Mouse (Mus musculus): Measurements from ENCODE around the gene Trp63. TPM values are rescaled to one million over a fixed set of nuclear protein-coding genes. Genes with fewer than 3 reads are reported as not detected.

Gene Trp63
- polyA plus RNA-seq, 1 experiment from 2014 or later: 0.52 TPM

GRCm38 (mm10) chr16:25690612-25691011 is 7.0 kb downstream of the Trp63 start:
- Histone ChIP-seq H3K9me3 (replicated peaks; ENCODE audit: control insufficient read depth, low read length) (no peaks in the 10 kb centered on the region), H3K36me3 (ENCODE audit: control insufficient read depth, insufficient read depth, low read length) (no peaks in the 10 kb centered on the region)

GRCm38 (mm10) chr16:25701252-25701651 is 17.7 kb downstream of the Trp63 start:
- WGBS (ENCODE audit: insufficient replicate concordance): 83% methylated on average over 2 of the region's 2 CpGs
- no peak overlapping the region for H3K9ac ChIP-seq (ENCODE audit: low read depth, low read length)
- no peaks in the 10 kb centered on the region for H3K4me1 ChIP-seq (ENCODE audit: control insufficient read depth, insufficient read depth, low read length)
- ATAC-seq (replicated peaks; ENCODE audit: insufficient number of reproducible peaks, low FRiP score, low TSS enrichment): no peak
- no peak overlapping the region for H3K4me2 ChIP-seq
- no peaks in the 10 kb centered on the region for H3K36me3 ChIP-seq (ENCODE audit: control insufficient read depth, insufficient read depth, low read length)
- H3K4me3 ChIP-seq (ENCODE audit: low read depth, low read length): no peak overlapping the region
- no peaks in the 10 kb centered on the region for H3K9me3 ChIP-seq (replicated peaks; ENCODE audit: control insufficient read depth, low read length)
- no peak overlapping the region for H3K27ac ChIP-seq (ENCODE audit: low read depth, low read length)
- no peaks in the 10 kb centered on the region for H3K27me3 ChIP-seq (ENCODE audit: control insufficient read depth, insufficient read depth, low read length)

More at GRCm38 (mm10) chr16:25690612-25691011, 7.0 kb downstream of the Trp63 start:
- Histone ChIP-seq H3K4me3 (ENCODE audit: low read depth, low read length) (no peak overlapping the region), H3K27me3 (ENCODE audit: control insufficient read depth, insufficient read depth, low read length) (no peaks in the 10 kb centered on the region), H3K4me2 (no peak overlapping the region), H3K9ac (ENCODE audit: low read depth, low read length) (no peak overlapping the region), H3K27ac (ENCODE audit: low read depth, low read length) (no peak overlapping the region), H3K4me1 (ENCODE audit: control insufficient read depth, insufficient read depth, low read length) (no peaks in the 10 kb centered on the region)
- WGBS (ENCODE audit: insufficient replicate concordance): 48% methylated on average over 5 of the region's 5 CpGs
- ATAC-seq (replicated peaks; ENCODE audit: insufficient number of reproducible peaks, low FRiP score, low TSS enrichment): no peak

- no peaks in the 10 kb centered on the region for H3K36me3 ChIP-seq (ENCODE audit: control insufficient read depth, insufficient read depth, low read length)
- no peak for ATAC-seq (replicated peaks; ENCODE audit: insufficient number of reproducible peaks, low FRiP score, low TSS enrichment)
- no peak overlapping the region for H3K9ac ChIP-seq (ENCODE audit: low read depth, low read length)
- H3K9me3 ChIP-seq (replicated peaks; ENCODE audit: control insufficient read depth, low read length): no peaks in the 10 kb centered on the region
- no peaks in the 10 kb centered on the region for H3K4me1 ChIP-seq (ENCODE audit: control insufficient read depth, insufficient read depth, low read length)
- H3K4me2 ChIP-seq: no peak overlapping the region
- no peak overlapping the region for H3K27ac ChIP-seq (ENCODE audit: low read depth, low read length)
- no peaks in the 10 kb centered on the region for H3K27me3 ChIP-seq (ENCODE audit: control insufficient read depth, insufficient read depth, low read length)
- H3K4me3 ChIP-seq (ENCODE audit: low read depth, low read length): no peak overlapping the region
These were observed 22.7 kb downstream of the Trp63 start for GRCm38 (mm10) chr16:25706260-25706659.

DNA sequence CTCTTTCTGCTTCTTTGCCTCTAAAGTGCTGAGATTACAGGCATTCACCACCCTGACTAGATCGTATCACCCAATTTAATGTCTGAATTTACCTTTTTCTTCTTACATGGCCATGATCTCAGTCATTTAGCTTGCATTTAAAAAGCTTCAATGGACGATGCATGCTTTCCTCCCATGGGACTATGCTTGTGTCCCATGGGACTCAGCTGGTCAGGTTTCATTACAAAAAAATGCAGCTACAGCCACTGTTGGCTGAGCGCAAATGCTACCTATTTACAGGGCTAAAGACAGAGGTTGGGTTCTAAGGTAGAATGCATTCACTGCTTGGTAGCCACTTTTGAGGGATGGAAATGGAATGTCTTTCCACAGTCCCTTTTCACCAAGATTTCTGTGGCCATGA is 32.2 kb downstream of the Trp63 start:
- H3K27ac ChIP-seq (ENCODE audit: low read depth, low read length): no peak overlapping the region
- 82% methylated on average over 3 of the region's 3 CpGs for WGBS (ENCODE audit: insufficient replicate concordance)
- ATAC-seq (replicated peaks; ENCODE audit: insufficient number of reproducible peaks, low FRiP score, low TSS enrichment): no peak
- H3K4me3 ChIP-seq (ENCODE audit: low read depth, low read length): no peak overlapping the region
- no peaks in the 10 kb centered on the region for H3K4me1 ChIP-seq (ENCODE audit: control insufficient read depth, insufficient read depth, low read length)
- no peaks in the 10 kb centered on the region for H3K27me3 ChIP-seq (ENCODE audit: control insufficient read depth, insufficient read depth, low read length)
- no peak overlapping the region for H3K9ac ChIP-seq (ENCODE audit: low read depth, low read length)
- H3K9me3 ChIP-seq (replicated peaks; ENCODE audit: control insufficient read depth, low read length): no peaks in the 10 kb centered on the region
- H3K36me3 ChIP-seq (ENCODE audit: control insufficient read depth, insufficient read depth, low read length): no peaks in the 10 kb centered on the region
- H3K4me2 ChIP-seq: no peak overlapping the region

DNA sequence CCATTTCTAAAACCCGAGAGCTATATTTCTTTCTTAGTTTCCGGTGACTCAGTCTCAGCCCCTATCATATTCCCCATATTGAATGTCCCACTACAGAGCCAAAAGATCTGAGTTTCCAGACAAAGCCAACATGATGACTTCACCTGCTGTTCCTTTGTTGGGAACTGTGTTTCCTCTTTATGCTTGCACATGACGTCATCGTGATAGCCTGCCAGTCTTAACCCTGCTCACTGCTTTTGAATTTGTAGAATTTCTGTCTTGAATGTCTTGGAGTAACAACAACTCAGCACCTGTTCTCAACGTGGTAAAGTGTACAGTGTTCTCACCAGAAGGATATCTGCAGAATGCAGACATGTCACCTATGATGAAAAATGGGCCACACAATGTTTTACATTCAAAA is 39.6 kb downstream of the Trp63 start:
- Histone ChIP-seq H3K4me2 (no peak overlapping the region), H3K27ac (ENCODE audit: low read depth, low read length) (no peak overlapping the region), H3K27me3 (ENCODE audit: control insufficient read depth, insufficient read depth, low read length) (no peaks in the 10 kb centered on the region), H3K9me3 (replicated peaks; ENCODE audit: control insufficient read depth, low read length) (no peaks in the 10 kb centered on the region), H3K4me3 (ENCODE audit: low read depth, low read length) (no peak overlapping the region), H3K36me3 (ENCODE audit: control insufficient read depth, insufficient read depth, low read length) (no peaks in the 10 kb centered on the region), H3K9ac (ENCODE audit: low read depth, low read length) (no peak overlapping the region), H3K4me1 (ENCODE audit: control insufficient read depth, insufficient read depth, low read length) (no peaks in the 10 kb centered on the region)
- no peak for ATAC-seq (replicated peaks; ENCODE audit: insufficient number of reproducible peaks, low FRiP score, low TSS enrichment)
- WGBS (ENCODE audit: insufficient replicate concordance): 64% methylated on average over 5 of the region's 5 CpGs

GRCm38 (mm10) chr16:25727001-25727400 is 43.4 kb downstream of the Trp63 start:
- WGBS (ENCODE audit: insufficient replicate concordance): 79% methylated on average over 5 of the region's 5 CpGs
- Histone ChIP-seq H3K27me3 (ENCODE audit: control insufficient read depth, insufficient read depth, low read length) (no peaks in the 10 kb centered on the region), H3K4me1 (ENCODE audit: control insufficient read depth, insufficient read depth, low read length) (no peaks in the 10 kb centered on the region), H3K4me2 (no peak overlapping the region), H3K4me3 (ENCODE audit: low read depth, low read length) (no peak overlapping the region), H3K9me3 (replicated peaks; ENCODE audit: control insufficient read depth, low read length) (no peaks in the 10 kb centered on the region), H3K9ac (ENCODE audit: low read depth, low read length) (no peak overlapping the region), H3K36me3 (ENCODE audit: control insufficient read depth, insufficient read depth, low read length) (no peaks in the 10 kb centered on the region), H3K27ac (ENCODE audit: low read depth, low read length) (no peak overlapping the region)
- ATAC-seq (replicated peaks; ENCODE audit: insufficient number of reproducible peaks, low FRiP score, low TSS enrichment): no peak

DNA sequence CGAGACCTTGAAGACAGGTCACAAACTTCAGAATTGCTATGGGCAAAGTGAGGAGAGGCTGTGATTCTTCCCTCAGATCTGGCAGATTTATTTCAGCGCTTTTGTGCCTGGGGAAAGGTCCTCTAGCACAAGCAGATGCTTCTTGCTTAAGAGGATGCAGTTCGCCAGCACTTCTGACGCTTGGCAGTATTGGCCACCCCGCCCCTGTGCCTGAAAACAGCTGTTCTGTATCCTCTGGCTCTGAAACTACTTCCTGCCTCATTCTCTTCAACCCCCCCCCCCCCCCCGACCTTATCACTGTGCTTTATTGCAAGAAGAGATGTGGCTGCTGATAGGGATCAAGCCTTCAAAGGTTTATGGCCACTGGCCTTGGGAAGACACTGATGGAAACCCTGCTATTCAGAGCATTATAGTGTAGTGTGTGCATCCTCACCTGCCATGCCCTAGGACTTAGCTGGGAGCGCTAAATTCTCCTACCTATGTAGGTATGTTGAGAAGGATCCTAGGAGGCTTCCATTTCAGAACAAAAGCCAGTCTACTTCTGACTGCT is 44.5 kb downstream of the Trp63 start:
- no peak for ATAC-seq (replicated peaks; ENCODE audit: insufficient number of reproducible peaks, low FRiP score, low TSS enrichment)
- H3K27me3 ChIP-seq (ENCODE audit: control insufficient read depth, insufficient read depth, low read length): no peaks in the 10 kb centered on the region
- H3K4me3 ChIP-seq (ENCODE audit: low read depth, low read length): no peak overlapping the region
- H3K4me2 ChIP-seq: no peak overlapping the region
- no peaks in the 10 kb centered on the region for H3K4me1 ChIP-seq (ENCODE audit: control insufficient read depth, insufficient read depth, low read length)
- H3K36me3 ChIP-seq (ENCODE audit: control insufficient read depth, insufficient read depth, low read length): no peaks in the 10 kb centered on the region
- no peaks in the 10 kb centered on the region for H3K9me3 ChIP-seq (replicated peaks; ENCODE audit: control insufficient read depth, low read length)
- WGBS (ENCODE audit: insufficient replicate concordance): 59% methylated on average over 7 of the region's 7 CpGs
- no peak overlapping the region for H3K9ac ChIP-seq (ENCODE audit: low read depth, low read length)
- no peak overlapping the region for H3K27ac ChIP-seq (ENCODE audit: low read depth, low read length)

- H3K27me3 ChIP-seq (ENCODE audit: control insufficient read depth, insufficient read depth, low read length): no peaks in the 10 kb centered on the region
- H3K4me1 ChIP-seq (ENCODE audit: control insufficient read depth, insufficient read depth, low read length): no peaks in the 10 kb centered on the region
- H3K9ac ChIP-seq (ENCODE audit: low read depth, low read length): no peak overlapping the region
- H3K9me3 ChIP-seq (replicated peaks; ENCODE audit: control insufficient read depth, low read length): no peaks in the 10 kb centered on the region
- H3K4me2 ChIP-seq: no peak overlapping the region
- no peaks in the 10 kb centered on the region for H3K36me3 ChIP-seq (ENCODE audit: control insufficient read depth, insufficient read depth, low read length)
- no peak overlapping the region for H3K4me3 ChIP-seq (ENCODE audit: low read depth, low read length)
- no peak for ATAC-seq (replicated peaks; ENCODE audit: insufficient number of reproducible peaks, low FRiP score, low TSS enrichment)
- 72% methylated on average over 3 of the region's 3 CpGs for WGBS (ENCODE audit: insufficient replicate concordance)
- H3K27ac ChIP-seq (ENCODE audit: low read depth, low read length): no peak overlapping the region
These were observed 53.3 kb downstream of the Trp63 start for GRCm38 (mm10) chr16:25736912-25737311.

- WGBS (ENCODE audit: insufficient replicate concordance): 64% methylated on average over 6 of the region's 6 CpGs
- Histone ChIP-seq H3K4me2 (no peak overlapping the region), H3K4me3 (ENCODE audit: low read depth, low read length) (no peak overlapping the region), H3K9me3 (replicated peaks; ENCODE audit: control insufficient read depth, low read length) (no peaks in the 10 kb centered on the region), H3K9ac (ENCODE audit: low read depth, low read length) (no peak overlapping the region), H3K36me3 (ENCODE audit: control insufficient read depth, insufficient read depth, low read length) (no peaks in the 10 kb centered on the region), H3K27me3 (ENCODE audit: control insufficient read depth, insufficient read depth, low read length) (no peaks in the 10 kb centered on the region), H3K27ac (ENCODE audit: low read depth, low read length) (no peak overlapping the region), H3K4me1 (ENCODE audit: control insufficient read depth, insufficient read depth, low read length) (no peaks in the 10 kb centered on the region)
- no peak for ATAC-seq (replicated peaks; ENCODE audit: insufficient number of reproducible peaks, low FRiP score, low TSS enrichment)
These were observed 54.1 kb downstream of the Trp63 start for GRCm38 (mm10) chr16:25737623-25738050.

Data from heart, embryonic 11.5 days (tissue).